Mouse (Mus musculus): ENCODE results near the gene Dnhd1.

DNA sequence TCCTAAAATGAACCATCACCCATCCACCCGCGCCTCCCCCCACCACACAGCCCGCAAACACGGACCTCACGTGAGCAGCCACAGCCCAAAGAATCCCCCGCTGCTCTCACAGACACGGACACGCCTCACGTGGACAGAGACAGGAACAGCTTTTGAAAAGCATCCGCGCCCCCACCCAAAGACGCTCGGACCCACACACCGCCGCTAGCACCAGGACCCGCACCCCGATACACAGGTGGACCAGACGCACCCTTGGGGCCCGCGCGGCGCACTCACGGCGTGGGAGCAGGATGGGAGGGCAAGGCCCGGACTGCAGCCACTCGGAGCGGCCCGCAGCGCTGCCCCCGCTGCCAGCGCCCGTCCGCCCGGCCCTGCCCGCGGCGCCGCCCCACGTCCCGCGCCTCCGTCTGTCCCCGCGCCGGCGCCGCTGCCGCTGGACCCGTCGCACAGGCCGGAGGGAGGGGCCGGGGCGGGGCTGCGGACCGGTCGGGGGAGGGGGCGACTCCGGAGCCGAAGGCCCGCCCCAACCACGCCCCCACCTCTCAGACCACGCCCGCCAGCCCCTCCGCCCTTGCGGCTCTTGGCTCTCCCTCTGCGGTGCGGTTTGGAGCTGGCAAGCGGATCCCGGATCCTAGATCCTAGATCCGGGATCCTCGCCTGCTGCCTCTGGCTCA lies 17.4 kb upstream of the Dnhd1 start, which contains the start of gene Trim3:
- no peak for TF ChIP-seq CTCF (IDR thresholded peaks at IDR 0.05; ENCODE audit: borderline replicate concordance, control insufficient read depth, extremely low read depth, insufficient read depth, low read length, poor library complexity)
- TF ChIP-seq POLR2A (IDR thresholded peaks at IDR 0.05; ENCODE audit: control insufficient read depth, extremely low read depth, insufficient read depth, low read length, poor library complexity): no peak

All from thymus, adult 2 months (tissue).